ENCODE assay signal across 1 mouse cellular context in the genomic region with DNA sequence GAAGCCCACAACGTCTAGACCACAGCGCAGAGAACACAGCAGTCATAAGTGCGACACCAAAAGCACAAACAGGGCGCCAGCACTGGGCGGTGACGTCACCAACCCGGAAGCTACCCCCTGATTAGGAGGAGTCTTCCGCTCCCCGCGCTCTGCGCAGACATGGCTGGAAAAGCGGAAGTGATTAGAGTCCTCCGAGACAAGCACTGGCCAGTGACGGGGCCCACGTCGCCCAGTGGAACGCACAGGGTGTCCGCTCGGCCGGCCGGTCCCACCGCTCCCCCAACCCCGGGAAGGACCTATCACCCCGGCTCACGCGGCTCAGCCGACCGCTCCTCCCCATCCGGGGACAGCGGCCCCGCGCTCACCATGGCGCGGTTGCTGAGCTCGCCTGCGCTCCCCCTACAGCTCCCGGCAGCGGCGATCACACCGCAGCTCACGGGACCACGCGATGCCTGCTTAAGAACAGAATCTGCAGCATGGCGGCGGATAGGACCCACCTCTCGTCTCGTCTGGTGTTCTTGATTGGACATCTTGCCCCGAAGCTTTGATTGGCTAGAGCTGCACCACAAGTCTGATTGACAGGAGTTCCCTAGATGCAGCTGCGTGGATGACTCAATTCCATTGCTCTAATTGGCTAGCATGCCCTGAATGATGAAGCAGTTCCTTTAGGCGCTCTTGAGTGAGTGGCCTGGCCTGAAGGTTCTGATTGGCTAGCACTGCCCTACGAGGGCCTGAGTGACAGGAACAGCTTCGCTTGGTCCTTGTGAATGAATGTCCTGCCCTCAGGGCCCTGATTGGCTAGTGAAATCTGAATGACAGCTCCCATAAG.
TF ChIP-seq lines count a peak whose summit lies in the region.

No protein-coding gene starts in this region.

TF ChIP-seq in MEL, 35 proteins besides CTCF, POLR2A, EP300 and RAD21 (continued from another document):
- TF ChIP-seq GABPA (IDR thresholded peaks at IDR 0.05; ENCODE audit: low read depth, low read length) (no peak), NELFE (IDR thresholded peaks at IDR 0.05; ENCODE audit: low read depth, low read length) (peak; percentile 84), ZKSCAN1 (IDR thresholded peaks at IDR 0.05; ENCODE audit: low read depth, low read length) (no peak), E2F4 (IDR thresholded peaks at IDR 0.05; ENCODE audit: borderline replicate concordance, low read depth, low read length) (peak; percentile 78; the same call in 1 of the 2 replicates), HCFC1 (IDR thresholded peaks at IDR 0.05; ENCODE audit: low read depth, low read length) (peak; percentile 87), USF2 (IDR thresholded peaks at IDR 0.05; ENCODE audit: borderline replicate concordance in 1 of 2, insufficient read depth in 1 of 2, low read depth in 1 of 2, low read length in 2 of 2) (no peak), NRF1 (IDR thresholded peaks at IDR 0.05; ENCODE audit: insufficient read depth, low read depth, low read length, poor library complexity, severe bottlenecking) (peak; percentile 59), ELF1 (IDR thresholded peaks at IDR 0.05; ENCODE audit: low read depth, low read length) (peak; percentile 99), TAL1 (IDR thresholded peaks at IDR 0.05; ENCODE audit: low read length) (no peak), BHLHE40 (IDR thresholded peaks at IDR 0.05; ENCODE audit: borderline replicate concordance, low read depth, low read length) (no peak; the same call in 1 of the 2 replicates), ETS1 (IDR thresholded peaks at IDR 0.05; ENCODE audit: low read depth, low read length) (peak; percentile 79), JUND (IDR thresholded peaks at IDR 0.05; ENCODE audit: low read depth, low read length) (peak; percentile 78), POLR2AphosphoS5 (IDR thresholded peaks at IDR 0.05; ENCODE audit: borderline replicate concordance, low read depth, low read length) (no peak), MAX (IDR thresholded peaks at IDR 0.05; ENCODE audit: low read length) (peak; percentile 83), POLR2AphosphoS2 (IDR thresholded peaks at IDR 0.05; ENCODE audit: low read length) (peak; percentile 89), CHD1 (IDR thresholded peaks at IDR 0.05; ENCODE audit: low read depth, low read length) (peak; percentile 13; the same call in 1 of the 2 replicates), MAFK (IDR thresholded peaks at IDR 0.05; ENCODE audit: borderline replicate concordance, low read depth, low read length) (no peak), MAZ (IDR thresholded peaks at IDR 0.05; ENCODE audit: low read depth, low read length) (peak; percentile 75; the same call in 1 of the 2 replicates), SMC3 (IDR thresholded peaks at IDR 0.05; ENCODE audit: low read depth, low read length) (no peak), KAT2A (conservative IDR thresholded peaks at IDR 0.05; ENCODE audit: low read depth, low read length) (peak; percentile 63), MYB (IDR thresholded peaks at IDR 0.05; ENCODE audit: low read depth, low read length) (no peak), SIN3A (IDR thresholded peaks at IDR 0.05; ENCODE audit: low read length) (peak; percentile 88), ZC3H11A (IDR thresholded peaks at IDR 0.05; ENCODE audit: low read depth, low read length) (no peak), MXI1 (IDR thresholded peaks at IDR 0.05; ENCODE audit: low read depth, low read length) (peak; percentile 89), USF1 (IDR thresholded peaks at IDR 0.05; ENCODE audit: low read depth, low read length) (peak; percentile 59; the same call in 1 of the 2 replicates), TBP (IDR thresholded peaks at IDR 0.05; ENCODE audit: low read depth, low read length) (peak; percentile 64; the same call in 1 of the 2 replicates), RCOR1 (IDR thresholded peaks at IDR 0.05; ENCODE audit: low read depth, low read length) (no peak), MYC (IDR thresholded peaks at IDR 0.05; ENCODE audit: low read depth, low read length) (peak; percentile 87), CHD2 (IDR thresholded peaks at IDR 0.05; ENCODE audit: low read length) (peak; percentile 90)
